Mouse (Mus musculus) midbrain, embryonic 12.5 days (tissue): ENCODE measurements around the gene Dnm1. TPM values are rescaled to one million over a fixed set of nuclear protein-coding genes. Genes with fewer than 3 reads are reported as not detected.
A peak's percentile ranks its signal among the peaks of the same experiment; 100 is the strongest.

ENCODE experiments used
- ATAC-seq: fragments of 200-750 bp; cut with Nextera tagmentation; 2 replicates; pipeline ENCODE4 v1.8.0; 2017; ENCODE audit warnings: low read depth, moderate TSS enrichment, moderate library complexity; ENCODE audit not compliant: low FRiP score
- H3K27ac ChIP-seq: fragments of 300-500 bp; sonication (generic); replicated peaks from 2 replicates; pipeline ENCODE4 v1.5.1; 2016; ENCODE audit warnings: mild to moderate bottlenecking
- H3K27me3 ChIP-seq: fragments of 300-500 bp; sonication (generic); 2 replicates; pipeline ENCODE4 v1.6.1; 2016; ENCODE audit warnings: mild to moderate bottlenecking
- H3K36me3 ChIP-seq: fragments of 300-500 bp; sonication (generic); 2 replicates; pipeline ENCODE4 v1.6.1; 2016
- H3K4me1 ChIP-seq: fragments of 300-500 bp; sonication (generic); 2 replicates; pipeline ENCODE4 v1.6.1; 2016
- H3K4me2 ChIP-seq: fragments of 300-500 bp; sonication (generic); replicated peaks from 2 replicates; pipeline ENCODE4 v1.6.1; 2016; ENCODE audit warnings: mild to moderate bottlenecking, moderate library complexity
- H3K4me3 ChIP-seq: fragments of 300-500 bp; sonication (generic); 2 replicates; pipeline ENCODE4 v1.5.1; 2016; ENCODE audit warnings: mild to moderate bottlenecking
- H3K9ac ChIP-seq: fragments of 300-500 bp; sonication (generic); replicated peaks from 2 replicates; pipeline ENCODE4 v1.6.1; 2016; ENCODE audit warnings: mild to moderate bottlenecking, moderate library complexity
- H3K9me3 ChIP-seq: fragments of 300-500 bp; sonication (generic); 2 replicates; pipeline ENCODE4 v1.6.1; 2016; ENCODE audit warnings: mild to moderate bottlenecking
- WGBS: fragments of 180-500 bp; shearing (Covaris S2); methylation state at CpG from one replicate; pipeline ENCODE4 v1.1.7; 2016; 5-methylcytosine and 5-hydroxymethylcytosine counted together
- polyA plus RNA-seq: library from polyadenylated mRNA; unstranded; fragments of >200 nt; fragmentation: Nextera tagmentation; extraction: Ambion mirVana; gene quantifications from 2 replicates; pipeline ENCODE4 v1.2.1, GENCODE M21; 2016

Gene Dnm1
- polyA plus RNA-seq, 1 experiment from 2014 or later, result 30.5 TPM

DNA sequence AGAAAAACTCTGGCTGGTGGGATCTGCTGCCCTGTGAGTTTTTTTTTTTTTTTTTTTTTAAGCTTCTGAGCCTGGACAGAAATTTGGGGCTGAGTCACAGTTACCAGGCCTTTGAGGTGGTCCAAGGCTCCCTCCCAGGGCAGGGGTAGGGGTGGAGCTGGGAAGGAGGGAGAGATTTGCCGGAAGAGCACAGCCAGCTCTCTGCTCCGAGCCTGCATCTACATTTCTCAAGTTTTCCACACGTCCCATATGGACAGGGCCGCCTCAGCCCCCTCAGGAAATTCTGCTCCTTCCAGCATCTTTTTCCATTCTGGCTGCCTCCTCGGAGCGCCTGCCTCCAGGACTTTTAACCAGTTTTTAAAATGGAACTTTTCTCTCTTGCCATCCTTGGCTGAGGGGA is 23.6 kb downstream of the Dnm1 start:
- no peaks in the 10 kb centered on the region for H3K27me3 ChIP-seq
- H3K9ac ChIP-seq, result no peak overlapping the region
- H3K36me3 ChIP-seq, result no peaks in the 10 kb centered on the region
- no peak overlapping the region for H3K4me2 ChIP-seq
- 57% methylated on average over 6 of the region's 6 CpGs for WGBS
- H3K27ac ChIP-seq, result no peak overlapping the region
- H3K4me1 ChIP-seq, result no peaks in the 10 kb centered on the region
- no peak overlapping the region for H3K4me3 ChIP-seq
- H3K9me3 ChIP-seq, result no peaks in the 10 kb centered on the region
- no peak for ATAC-seq

DNA sequence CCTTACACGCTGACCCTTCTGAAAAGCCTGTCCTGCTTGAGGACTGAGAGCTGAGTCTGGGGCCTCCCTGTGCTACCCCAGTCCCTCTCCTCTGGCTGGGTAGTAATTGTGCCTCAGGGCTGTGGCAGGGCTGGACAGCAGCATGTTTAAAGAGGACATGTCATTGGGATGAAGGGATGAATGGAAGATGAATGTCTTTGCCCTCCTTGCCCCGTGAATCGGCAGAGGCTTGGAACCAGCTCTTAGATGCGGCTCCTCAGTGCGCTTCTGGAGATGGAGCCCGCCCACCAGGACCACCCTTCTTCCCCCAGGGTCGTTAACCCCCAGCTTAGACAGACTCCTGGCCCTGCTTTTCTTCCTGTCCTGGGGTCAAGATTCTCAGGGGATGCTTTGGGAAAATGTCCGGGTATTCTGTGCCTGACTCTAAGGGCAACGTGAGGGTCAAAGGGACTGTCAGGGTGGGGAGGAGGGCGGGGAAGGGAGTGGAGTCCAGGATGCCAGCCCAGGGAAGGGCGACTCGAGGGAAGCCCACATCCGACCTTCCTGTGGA is 24.2 kb downstream of the Dnm1 start:
- Histone ChIP-seq H3K4me1 (no peaks in the 10 kb centered on the region), H3K27me3 (no peaks in the 10 kb centered on the region), H3K4me3 (no peak overlapping the region), H3K9me3 (no peaks in the 10 kb centered on the region), H3K4me2 (no peak overlapping the region), H3K36me3 (no peaks in the 10 kb centered on the region), H3K9ac (no peak overlapping the region), H3K27ac (no peak overlapping the region)
- 36% methylated on average over 13 of the region's 13 CpGs for WGBS
- no peak for ATAC-seq

DNA sequence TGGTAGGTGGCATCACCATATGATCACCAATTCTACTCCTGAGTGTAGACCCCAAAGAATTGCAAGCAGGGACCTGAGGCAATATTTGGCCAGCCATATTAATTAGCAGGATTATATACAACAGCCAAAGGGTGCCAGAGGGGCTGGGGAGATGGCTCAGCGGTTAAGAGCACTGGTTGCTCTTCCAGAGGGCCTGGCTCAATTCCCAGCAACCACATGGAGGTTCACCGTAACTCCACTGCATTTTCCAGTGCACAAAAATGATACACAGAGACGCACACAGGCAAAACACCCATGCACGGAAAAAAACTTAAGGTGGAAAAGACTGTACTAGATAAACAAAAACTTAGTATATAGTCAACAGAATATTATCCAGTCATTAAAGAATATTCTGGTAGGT is 25.9 kb downstream of the Dnm1 start:
- Histone ChIP-seq H3K27me3 (no peaks in the 10 kb centered on the region), H3K9ac (no peak overlapping the region), H3K4me3 (no peak overlapping the region), H3K9me3 (no peaks in the 10 kb centered on the region), H3K4me1 (peaks cover 13% of the 10 kb centered on the region), H3K36me3 (no peaks in the 10 kb centered on the region), H3K4me2 (no peak overlapping the region), H3K27ac (no peak overlapping the region)
- WGBS, result 86% methylated on average over 4 of the region's 4 CpGs
- no peak for ATAC-seq

DNA sequence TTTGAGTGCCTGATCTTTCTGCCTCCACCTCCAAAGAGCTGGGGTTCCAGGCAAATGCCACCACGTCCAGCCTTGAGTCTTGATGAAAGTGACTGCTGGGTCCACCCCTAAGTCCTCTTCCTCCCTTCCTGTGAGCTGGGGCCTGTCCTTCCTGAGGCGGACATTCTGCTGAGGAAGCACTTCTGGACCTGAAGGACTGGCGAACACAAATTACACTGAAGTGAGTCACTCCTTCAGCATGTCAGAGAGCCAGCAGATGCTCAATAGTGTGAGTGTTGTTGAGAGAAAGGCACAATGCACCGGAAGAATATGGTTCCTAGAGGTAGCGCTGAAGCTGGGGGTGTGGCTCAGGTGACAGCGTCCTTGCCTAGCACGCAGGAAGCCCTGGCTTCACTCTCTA is 27.8 kb downstream of the Dnm1 start:
- Histone ChIP-seq H3K4me3 (no peak overlapping the region), H3K9ac (no peak overlapping the region), H3K27me3 (no peaks in the 10 kb centered on the region), H3K36me3 (no peaks in the 10 kb centered on the region), H3K4me1 (peaks cover 20% of the 10 kb centered on the region), H3K9me3 (no peaks in the 10 kb centered on the region), H3K27ac (no peak overlapping the region), H3K4me2 (no peak overlapping the region)
- WGBS, result 74% methylated on average over 7 of the region's 7 CpGs
- no peak for ATAC-seq

DNA sequence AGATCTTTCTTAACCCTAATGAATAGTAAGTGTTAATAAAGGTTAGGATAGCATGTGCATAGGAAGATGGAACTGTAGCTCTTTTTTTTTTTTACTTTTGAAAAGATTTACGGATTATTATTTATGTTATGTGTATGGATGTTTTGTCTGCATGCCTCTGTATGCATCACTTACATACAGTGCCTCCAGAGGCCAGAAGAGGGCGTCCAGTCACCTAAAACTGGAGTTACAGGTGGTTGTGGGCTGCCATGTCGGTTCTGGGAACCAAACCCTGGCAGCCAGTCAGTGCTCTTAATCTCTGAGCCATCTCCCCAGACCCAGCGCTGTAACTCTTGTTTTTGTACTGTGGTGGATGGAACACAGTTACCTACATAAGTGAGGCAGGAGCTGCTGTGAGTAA is 28.8 kb downstream of the Dnm1 start:
- ATAC-seq, result no peak
- Histone ChIP-seq H3K27ac (no peak overlapping the region), H3K4me1 (peaks cover 25% of the 10 kb centered on the region), H3K9ac (no peak overlapping the region), H3K27me3 (no peaks in the 10 kb centered on the region), H3K9me3 (no peaks in the 10 kb centered on the region), H3K4me2 (no peak overlapping the region), H3K4me3 (no peak overlapping the region), H3K36me3 (no peaks in the 10 kb centered on the region)
- WGBS, result 66% methylated on average over 4 of the region's 4 CpGs

DNA sequence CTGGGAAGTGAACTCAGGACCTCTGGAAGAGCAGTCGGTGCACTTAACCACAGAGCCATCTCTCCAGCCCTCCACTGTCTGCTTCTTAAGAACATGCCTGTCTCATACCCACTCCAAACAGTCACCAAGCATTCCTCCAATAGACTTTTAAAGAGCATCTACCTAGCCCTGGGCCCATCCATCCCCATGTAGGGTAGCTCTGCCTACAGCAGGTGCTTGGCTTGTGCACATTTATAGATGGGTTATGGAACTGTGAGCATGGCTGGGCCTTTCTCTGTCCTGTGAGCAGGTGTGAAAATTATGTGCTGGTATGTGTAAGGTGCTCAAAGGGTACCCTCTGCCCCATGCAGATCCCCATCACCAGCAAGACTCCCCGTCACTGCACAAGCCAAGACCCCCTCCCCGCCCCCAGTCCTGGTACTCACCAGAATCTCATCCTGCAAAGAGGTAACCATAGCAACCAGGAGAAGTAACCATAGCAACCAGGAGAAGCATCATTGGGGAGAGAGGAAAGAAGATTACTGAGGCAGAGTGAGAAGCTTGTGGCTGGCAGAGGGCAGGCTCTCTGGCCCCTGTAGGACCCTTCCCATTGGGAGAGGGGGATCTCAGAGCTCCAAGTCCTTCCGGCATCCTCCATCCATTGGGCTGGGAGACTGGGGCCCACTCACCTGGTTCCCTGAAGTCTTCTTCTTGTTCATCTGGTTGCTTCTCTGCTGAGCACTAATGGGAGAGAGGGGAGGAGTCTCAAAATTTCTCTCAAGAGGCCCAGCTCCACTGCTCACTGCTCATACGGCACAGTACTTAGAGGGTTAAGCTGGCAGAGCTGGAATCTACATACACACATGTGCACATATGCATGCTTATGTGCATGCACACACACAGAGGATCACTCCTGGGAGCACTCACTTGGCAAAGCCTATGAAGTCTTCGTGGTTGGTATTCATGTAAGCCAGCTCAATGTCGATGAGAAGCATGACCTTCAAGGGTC is 30.1 kb downstream of the Dnm1 start:
- ATAC-seq, result peak; percentile 72
- H3K27ac ChIP-seq, result peak overlapping the region; percentile 81
- H3K27me3 ChIP-seq, result peaks cover 9% of the 10 kb centered on the region
- no peaks in the 10 kb centered on the region for H3K9me3 ChIP-seq
- H3K36me3 ChIP-seq, result no peaks in the 10 kb centered on the region
- H3K9ac ChIP-seq, result no peak overlapping the region
- H3K4me2 ChIP-seq, result peak overlapping the region; percentile 28
- H3K4me1 ChIP-seq, result peaks cover 35% of the 10 kb centered on the region
- WGBS, result 55% methylated on average over 7 of the region's 7 CpGs
- no peak overlapping the region for H3K4me3 ChIP-seq

DNA sequence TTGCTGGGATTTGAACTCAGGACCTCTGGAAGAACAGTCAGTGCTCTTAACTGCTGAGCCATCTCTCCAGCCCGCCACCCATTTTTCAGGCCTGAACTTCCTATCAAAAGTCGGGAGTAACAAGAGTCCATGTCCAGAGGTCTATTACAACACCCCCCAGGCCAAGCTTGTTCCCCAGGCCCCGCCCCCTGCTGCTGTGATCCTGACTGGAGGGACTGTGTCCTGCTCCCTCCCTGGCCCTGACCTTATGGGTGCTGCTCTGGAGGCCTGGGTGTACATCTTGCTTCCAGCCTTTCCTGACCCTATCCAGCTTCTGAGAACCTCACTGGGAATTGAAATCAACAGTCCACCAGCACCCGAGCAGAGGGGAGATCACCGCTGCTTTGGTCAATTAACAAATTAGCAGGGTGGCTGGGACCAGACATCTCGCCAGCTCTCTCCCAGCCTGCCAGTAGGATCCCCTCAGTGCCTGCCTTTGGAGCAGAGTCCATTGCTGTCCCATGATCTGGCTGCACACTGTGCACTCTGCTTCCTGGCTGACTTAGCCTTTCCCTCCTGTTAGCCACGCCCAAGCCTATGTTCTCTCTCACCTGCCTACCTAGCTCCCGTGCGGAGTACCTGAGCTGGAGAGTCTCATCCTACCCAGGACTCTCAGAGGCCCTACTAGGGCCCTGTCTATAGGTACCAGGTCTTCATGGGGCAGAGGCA is 31.4 kb downstream of the Dnm1 start:
- Histone ChIP-seq H3K27me3 (peaks cover 22% of the 10 kb centered on the region), H3K27ac (peak overlapping the region; percentile 81), H3K36me3 (no peaks in the 10 kb centered on the region), H3K4me1 (peaks cover 45% of the 10 kb centered on the region), H3K9me3 (no peaks in the 10 kb centered on the region), H3K9ac (no peak overlapping the region), H3K4me3 (no peak overlapping the region), H3K4me2 (no peak overlapping the region)
- ATAC-seq, result no peak
- WGBS, result 75% methylated on average over 9 of the region's 9 CpGs

DNA sequence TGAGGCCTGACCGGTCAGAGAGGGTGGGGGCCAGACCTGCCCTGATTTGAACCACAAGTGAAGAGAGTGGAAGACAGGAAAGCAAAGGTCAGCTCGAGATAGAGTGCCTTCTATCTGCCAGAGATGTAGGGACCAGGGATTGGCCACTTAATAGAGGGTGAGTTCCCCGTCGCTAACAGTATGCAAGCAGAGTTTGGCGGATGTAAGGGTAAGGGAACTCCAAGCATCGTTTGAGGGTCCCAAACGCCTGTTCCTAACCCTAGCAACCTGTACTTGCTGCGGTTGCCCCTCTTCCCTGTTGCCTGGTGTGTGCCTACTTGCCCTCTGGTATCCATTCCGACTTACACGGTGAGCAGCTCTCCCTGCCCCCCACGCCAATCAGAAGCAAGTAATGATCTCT is 32.4 kb downstream of the Dnm1 start:
- Histone ChIP-seq H3K4me3 (no peak overlapping the region), H3K4me1 (peaks cover 50% of the 10 kb centered on the region), H3K4me2 (no peak overlapping the region), H3K9ac (no peak overlapping the region), H3K27me3 (peaks cover 32% of the 10 kb centered on the region), H3K36me3 (no peaks in the 10 kb centered on the region), H3K27ac (no peak overlapping the region), H3K9me3 (no peaks in the 10 kb centered on the region)
- WGBS, result 80% methylated on average over 11 of the region's 11 CpGs
- no peak for ATAC-seq

DNA sequence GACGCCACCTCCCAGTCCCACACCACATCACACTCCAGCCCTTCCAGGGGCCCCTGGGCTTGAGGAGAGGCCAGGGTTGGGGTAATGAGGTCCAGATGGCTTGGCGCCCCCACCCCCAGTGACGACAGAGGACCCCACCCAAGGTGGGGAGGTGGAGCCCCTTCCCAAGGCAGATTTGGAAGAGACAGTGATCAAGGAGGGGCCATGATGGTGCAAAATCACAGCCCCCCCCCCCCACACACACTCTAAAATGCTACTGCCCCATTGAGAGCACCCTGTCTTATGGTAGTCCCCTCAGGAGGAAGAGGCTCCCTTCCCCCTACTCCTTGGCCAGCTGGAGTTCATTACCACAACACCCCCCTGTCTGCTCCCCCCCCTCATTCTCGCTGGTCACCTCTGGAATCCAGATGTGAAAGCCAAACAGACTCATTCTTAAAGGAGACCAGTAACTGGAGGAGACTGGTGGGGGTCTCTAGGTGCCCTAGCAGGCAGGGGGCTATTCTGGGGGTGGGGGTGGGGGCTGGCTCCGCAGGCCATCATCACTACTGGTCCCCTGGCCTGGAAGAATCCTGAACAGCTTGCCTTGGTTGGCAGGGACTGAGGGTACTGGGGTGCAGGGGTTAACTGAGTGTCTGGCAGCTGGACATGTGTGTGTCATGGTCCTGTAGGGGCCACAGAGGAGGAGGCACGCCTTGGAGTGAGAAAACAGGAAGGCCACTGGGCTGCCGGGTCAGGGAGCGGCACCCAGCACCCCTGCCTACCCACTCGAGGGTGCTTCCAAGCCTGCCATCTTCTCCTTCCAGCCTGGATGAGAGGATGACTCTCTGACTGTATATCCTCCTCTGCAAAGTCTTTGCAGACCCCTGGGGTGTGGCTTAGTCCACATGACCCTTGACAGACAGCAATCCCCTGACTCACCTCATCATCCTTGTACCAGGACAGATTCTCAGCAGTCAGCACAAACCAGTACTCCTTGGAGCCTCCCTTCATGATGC is 33.3 kb downstream of the Dnm1 start:
- H3K27me3 ChIP-seq, result peaks cover 40% of the 10 kb centered on the region
- no peaks in the 10 kb centered on the region for H3K36me3 ChIP-seq
- 0 out of 2 replicates have a peak overlapping the region, but pooled peaks have one; percentile 39 for H3K27ac ChIP-seq
- ATAC-seq, result no peak
- no peak overlapping the region for H3K9ac ChIP-seq
- peaks cover 55% of the 10 kb centered on the region for H3K4me1 ChIP-seq
- H3K9me3 ChIP-seq, result no peaks in the 10 kb centered on the region
- H3K4me3 ChIP-seq, result no peak overlapping the region
- 51% methylated on average over 9 of the region's 9 CpGs for WGBS
- no peak overlapping the region for H3K4me2 ChIP-seq

DNA sequence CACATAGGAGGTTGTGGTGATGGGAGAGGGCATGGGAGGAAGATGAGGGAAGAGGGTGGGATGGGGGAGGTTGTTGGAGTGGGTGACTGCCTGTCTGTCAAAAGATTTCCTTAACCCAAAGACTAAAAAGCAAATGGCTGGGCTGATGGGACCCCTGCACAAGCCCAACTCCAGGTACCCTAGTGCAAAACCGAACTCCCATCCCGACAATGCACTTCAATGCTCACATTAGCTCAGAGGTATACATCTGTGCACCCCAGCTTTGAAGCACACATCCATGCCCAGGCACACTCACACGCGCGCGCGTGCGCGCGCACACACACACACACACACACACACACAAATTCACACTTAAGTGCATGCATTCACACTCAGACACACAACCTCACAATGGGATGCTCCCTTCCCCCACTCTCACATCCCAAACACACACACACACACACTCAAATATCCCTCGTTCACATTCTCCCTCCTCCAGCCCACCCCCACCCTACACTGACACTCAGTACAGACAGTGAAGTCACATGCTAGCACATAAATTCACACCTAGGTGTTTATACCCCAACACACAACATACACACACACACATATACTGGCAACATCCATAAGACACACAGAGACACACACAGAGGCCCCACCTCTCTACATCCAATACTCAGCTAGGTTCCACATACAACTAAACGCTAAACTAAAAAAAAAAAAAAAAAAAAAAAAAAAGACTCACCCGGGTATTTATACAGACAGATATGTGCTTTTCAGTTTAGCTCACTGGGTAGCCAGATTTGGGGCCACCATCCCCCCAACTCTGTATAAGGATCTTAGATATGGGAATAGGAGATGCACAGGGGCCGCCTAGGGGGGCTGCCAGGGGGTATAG is 34.2 kb downstream of the Dnm1 start:
- 77% methylated on average over 14 of the region's 14 CpGs for WGBS
- no peaks in the 10 kb centered on the region for H3K36me3 ChIP-seq
- no peaks in the 10 kb centered on the region for H3K9me3 ChIP-seq
- peak overlapping the region; percentile 54; the same call in 1 of the 2 replicates for H3K27ac ChIP-seq
- peaks cover 46% of the 10 kb centered on the region for H3K27me3 ChIP-seq
- no peak for ATAC-seq
- peak overlapping the region; percentile 46 for H3K4me2 ChIP-seq
- peak overlapping the region; percentile 20 for H3K4me3 ChIP-seq
- peaks cover 55% of the 10 kb centered on the region for H3K4me1 ChIP-seq
- peak overlapping the region; percentile 39 for H3K9ac ChIP-seq
